Mouse (Mus musculus) ES-Bruce4 (cell line): ENCODE data around the gene Otulin.

ENCODE experiments used
- CTCF ChIP-seq: IDR thresholded peaks from one replicate; pipeline ENCODE4 v1.8.1; 2011; ENCODE audit warnings: low read depth, low read length
- EP300 ChIP-seq: IDR thresholded peaks from 2 replicates; pipeline ENCODE4 v1.6.1; 2011; ENCODE audit warnings: low read depth, low read length; ENCODE audit not compliant: insufficient read depth
- POLR2A ChIP-seq: IDR thresholded peaks from one replicate; pipeline ENCODE4 v1.8.1; 2011; ENCODE audit warnings: low read length; ENCODE audit not compliant: insufficient read depth

DNA sequence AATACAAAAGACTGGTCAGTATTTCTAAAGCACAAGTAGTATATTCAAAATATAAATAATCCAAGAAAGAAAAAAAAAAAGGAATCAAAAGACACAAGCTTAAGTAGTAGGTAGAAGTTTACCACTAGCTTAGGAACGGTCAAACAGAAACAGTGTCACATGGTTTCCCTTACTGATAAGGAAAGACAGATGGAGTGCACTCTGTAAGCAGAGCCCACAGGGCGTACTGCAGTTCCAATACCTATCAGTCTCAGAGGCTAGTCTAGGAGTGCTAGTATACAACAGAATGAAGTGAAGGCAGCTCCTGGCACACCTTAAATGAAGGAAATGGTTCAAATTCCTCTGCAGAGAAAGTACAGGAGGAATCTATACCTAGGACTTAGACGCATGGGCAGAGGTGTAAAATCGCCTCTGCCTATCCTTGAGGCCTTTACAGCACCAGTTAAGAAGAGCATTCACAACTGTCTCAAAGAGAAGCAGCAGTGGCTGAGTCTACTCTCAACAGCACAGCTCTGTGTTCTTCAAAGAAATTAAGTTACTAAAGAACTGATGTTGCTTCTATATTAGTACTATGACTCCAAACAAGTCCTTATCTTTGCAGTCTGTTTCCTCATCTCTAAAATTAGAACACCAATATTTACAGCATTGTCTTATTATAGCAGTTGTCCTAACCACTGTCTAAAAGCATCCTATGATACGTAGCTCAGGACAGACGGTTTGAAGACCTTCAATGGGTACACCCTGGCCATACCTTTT is 11.5 kb downstream of the Otulin start:
- TF ChIP-seq POLR2A = no peak
- TF ChIP-seq CTCF = no peak
- TF ChIP-seq EP300 = no peak
